10 mouse cellular contexts compared by ENCODE assay signal in the genomic region with DNA sequence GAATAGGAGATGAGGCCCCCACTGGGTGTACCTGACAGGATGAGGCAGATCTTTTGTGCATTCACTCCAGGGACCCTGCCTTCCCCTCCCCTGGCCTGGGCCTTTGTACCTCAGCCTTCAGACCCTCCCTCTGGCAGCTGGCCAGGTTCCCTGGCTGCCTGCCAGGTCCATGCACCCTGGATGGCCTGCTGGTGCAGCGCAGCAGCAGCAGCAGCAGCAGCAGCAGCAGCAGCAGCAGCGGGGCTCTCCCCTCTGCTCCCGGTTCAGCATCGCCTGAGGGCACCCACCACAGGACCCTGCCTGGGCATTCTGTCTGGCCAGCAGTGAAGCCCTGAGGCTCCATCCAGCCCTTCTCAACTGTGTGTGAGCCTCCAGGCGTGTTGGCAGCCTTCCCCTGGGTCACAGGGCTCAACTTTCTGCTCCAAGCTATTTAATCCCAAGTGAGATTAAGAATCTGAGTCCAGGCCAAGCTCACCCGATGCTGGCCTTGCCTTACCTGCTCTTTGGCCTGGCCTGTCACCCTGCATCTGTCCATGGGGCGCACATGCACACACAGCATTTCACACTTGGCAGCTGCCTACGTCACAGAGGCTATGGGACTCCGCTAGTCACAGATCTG. TPM values are rescaled to one million over a fixed set of nuclear protein-coding genes. Genes with fewer than 3 reads are reported as not detected.
DNase-seq lines count a peak whose midpoint lies in the region; ATAC-seq lines count a peak whose summit lies in the region.
"Had no signal": no experiment of that assay in that cellular context is flagged by ENCODE, and none has a peak within 500 bp of the region (broad histone marks: within the 10 kb centered on the region; RNA-seq: fewer than 3 reads in every experiment).

No protein-coding gene starts in this region.

- WGBS in lung, embryonic 15.5 days = 14% methylated on average over 9 of the region's 9 CpGs
- WGBS in forebrain, embryonic 11.5 days = 41% methylated on average over 9 of the region's 9 CpGs
- 33% methylated on average over 9 of the region's 9 CpGs for WGBS in intestine, embryonic 14.5 days
- 45% methylated on average over 9 of the region's 9 CpGs for WGBS in liver, embryonic 12.5 days (ENCODE audit: insufficient replicate concordance)

- peaks cover 45% of the 10 kb centered on the region for H3K27me3 ChIP-seq in lung, embryonic 15.5 days
- peaks cover 16% of the 10 kb centered on the region for H3K27me3 ChIP-seq in forebrain, embryonic 11.5 days (ENCODE audit: control insufficient read depth, insufficient read depth, low read length)
- H3K27me3 ChIP-seq in intestine, embryonic 14.5 days (replicated peaks; ENCODE audit: control insufficient read depth, insufficient read depth, low read length) = peaks cover 38% of the 10 kb centered on the region
- peaks cover 44% of the 10 kb centered on the region for H3K27me3 ChIP-seq in liver, embryonic 12.5 days (replicated peaks)

- ATAC-seq in lung, embryonic 15.5 days (ENCODE audit: borderline replicate concordance, extremely low read depth, low FRiP score, low TSS enrichment) = peak; percentile 40; the same call in 1 of the 2 replicates
- peak; percentile 79 for ATAC-seq in forebrain, embryonic 11.5 days (replicated peaks; ENCODE audit: low FRiP score)
- ATAC-seq in intestine, embryonic 14.5 days (replicated peaks; ENCODE audit: low FRiP score, low TSS enrichment, low read depth) = peak; percentile 50; the same call in 1 of the 2 replicates
- ATAC-seq in liver, embryonic 12.5 days = 0 out of 2 replicates have a peak, but pooled peaks have one; percentile 27
- ATAC-seq: Patski had no signal

- H3K4me3 ChIP-seq in lung, embryonic 15.5 days = no peak overlapping the region
- no peak overlapping the region for H3K4me3 ChIP-seq in forebrain, embryonic 11.5 days (ENCODE audit: low read depth, low read length)
- H3K4me3 ChIP-seq in intestine, embryonic 14.5 days (ENCODE audit: low read depth, low read length) = no peak overlapping the region
- no peak overlapping the region for H3K4me3 ChIP-seq in liver, embryonic 12.5 days
- H3K4me3 ChIP-seq: liver, embryonic 15.5 days had no signal

- peaks cover 12% of the 10 kb centered on the region for H3K4me1 ChIP-seq in lung, embryonic 15.5 days
- H3K4me1 ChIP-seq in forebrain, embryonic 11.5 days (replicated peaks; ENCODE audit: control insufficient read depth, insufficient read depth, low read length) = peaks cover 21% of the 10 kb centered on the region
- peaks cover 10% of the 10 kb centered on the region for H3K4me1 ChIP-seq in intestine, embryonic 14.5 days (replicated peaks; ENCODE audit: control insufficient read depth, insufficient read depth, low read length)
- no peaks in the 10 kb centered on the region for H3K4me1 ChIP-seq in liver, embryonic 12.5 days
- H3K4me1 ChIP-seq: liver, embryonic 15.5 days had no signal

- H3K9me3 ChIP-seq in lung, embryonic 15.5 days = no peaks in the 10 kb centered on the region
- no peaks in the 10 kb centered on the region for H3K9me3 ChIP-seq in forebrain, embryonic 11.5 days (ENCODE audit: control insufficient read depth, low read length)
- H3K9me3 ChIP-seq in intestine, embryonic 14.5 days (ENCODE audit: control insufficient read depth, low read length) = no peaks in the 10 kb centered on the region
- no peaks in the 10 kb centered on the region for H3K9me3 ChIP-seq in liver, embryonic 12.5 days (replicated peaks)
- H3K9me3 ChIP-seq: liver, embryonic 15.5 days had no signal

- H3K4me2 ChIP-seq in lung, embryonic 15.5 days = no peak overlapping the region
- H3K4me2 ChIP-seq in forebrain, embryonic 11.5 days (ENCODE audit: low read depth, low read length, severe bottlenecking) = no peak overlapping the region
- H3K4me2 ChIP-seq in intestine, embryonic 14.5 days (ENCODE audit: low read length) = no peak overlapping the region
- H3K4me2 ChIP-seq in liver, embryonic 12.5 days = no peak overlapping the region
- H3K4me2 ChIP-seq: liver, embryonic 15.5 days had no signal

- H3K27ac ChIP-seq in lung, embryonic 15.5 days = no peak overlapping the region
- H3K27ac ChIP-seq in forebrain, embryonic 11.5 days (ENCODE audit: low read depth, low read length) = no peak overlapping the region
- H3K27ac ChIP-seq in intestine, embryonic 14.5 days (ENCODE audit: low read depth) = no peak overlapping the region
- H3K27ac ChIP-seq in liver, embryonic 12.5 days = no peak overlapping the region
- H3K27ac ChIP-seq: liver, embryonic 15.5 days had no signal

- no peak overlapping the region for H3K9ac ChIP-seq in lung, embryonic 15.5 days
- H3K9ac ChIP-seq in forebrain, embryonic 11.5 days (ENCODE audit: low read length) = no peak overlapping the region
- H3K9ac ChIP-seq in intestine, embryonic 14.5 days (ENCODE audit: low read length) = no peak overlapping the region
- no peak overlapping the region for H3K9ac ChIP-seq in liver, embryonic 12.5 days
- H3K9ac ChIP-seq: liver, embryonic 15.5 days had no signal

- no peaks in the 10 kb centered on the region for H3K36me3 ChIP-seq in lung, embryonic 15.5 days
- H3K36me3 ChIP-seq in forebrain, embryonic 11.5 days (ENCODE audit: control insufficient read depth, insufficient read depth, low read length) = no peaks in the 10 kb centered on the region
- no peaks in the 10 kb centered on the region for H3K36me3 ChIP-seq in intestine, embryonic 14.5 days (ENCODE audit: control insufficient read depth, insufficient read depth, low read length)
- H3K36me3 ChIP-seq in liver, embryonic 12.5 days = no peaks in the 10 kb centered on the region
- H3K36me3 ChIP-seq: liver, embryonic 15.5 days had no signal

- no peak for DNase-seq in lung, adult 18-20 months
- peak; percentile 85 for DNase-seq in forebrain, embryonic 11.5 days (ENCODE audit: low spot score)
- DNase-seq in intestine, embryonic 14.5 days (ENCODE audit: low spot score) = peak; percentile 84
- DNase-seq in urinary bladder, postnatal 36 days (ENCODE audit: low spot score in 2 of 2) = no peak
- no peak for DNase-seq in layer of hippocampus, adult 18-20 months (ENCODE audit: low spot score in 2 of 2)
- no peak for DNase-seq in cerebellum, adult 9-10 months

RNA-seq across cellular contexts. Expression of a gene that starts 50.5 kb away (rescaled TPM):
- polyA plus RNA-seq in lung, embryonic 15.5 days (2015; fragmentation: Nextera tagmentation; extraction: Ambion mirVana) = 1.0 and 1.1 TPM in 2 replicates
- 6.2 and 6.3 TPM in 2 replicates for polyA plus RNA-seq in forebrain, embryonic 11.5 days (2014; fragmentation: Nextera tagmentation; extraction: Ambion mirVana)
- 0.11 and 0.12 TPM in 2 replicates for polyA plus RNA-seq in intestine, embryonic 14.5 days (2014; fragmentation: Nextera tagmentation; extraction: Ambion mirVana)
- 0.04 and 0.07 TPM in 2 replicates for polyA plus RNA-seq in liver, embryonic 12.5 days (2016; fragmentation: Nextera tagmentation; extraction: Ambion mirVana)
- 10 to 100 TPM; 14.3 to 23.1 TPM for total RNA-seq in layer of hippocampus, adult 18-20 months (2021)
- polyA plus RNA-seq: liver, embryonic 15.5 days; Patski had no signal

Comparison
In these comparisons a context has a peak if more than half of its experiments do, and no peak if none do; other contexts are left out.
1. ATAC-seq: peak in every context shown above with its lines; median percentile 79 in forebrain, embryonic 11.5 days; 50 in intestine, embryonic 14.5 days; 40 in lung, embryonic 15.5 days; 27 in liver, embryonic 12.5 days.
2. DNase-seq: peak in forebrain, embryonic 11.5 days (single experiment) and intestine, embryonic 14.5 days (single experiment); none in lung, adult 18-20 months (0 of 2), urinary bladder, postnatal 36 days (0 of 2), layer of hippocampus, adult 18-20 months (0 of 2) and cerebellum, adult 9-10 months (single experiment).